Mouse (Mus musculus) kidney, embryonic 16.5 days (tissue): ENCODE measurements at regions not wholly inside any gene's neighbourhood (a gene's known extent, or its start where the extent isn't known, plus 50 kb on each side); places are given as distances from the start of the nearest gene placed in this dataset.
"Not testable (repeated sequence)": the region's sequence is repeated elsewhere in the genome, so short reads cannot be mapped to it uniquely, and the experiment has no call there.

Experiments used
- ATAC-seq: fragments of 200-750 bp; cut with Nextera tagmentation; 2 replicates; pipeline ENCODE4 v1.8.0; 2017; ENCODE audit warnings: moderate TSS enrichment; ENCODE audit not compliant: low FRiP score, low TSS enrichment
- H3K27ac ChIP-seq: fragments of 300-500 bp; sonication (generic); 2 replicates; pipeline ENCODE4 v1.5.1; 2014; ENCODE audit warnings: low read length
- H3K27me3 ChIP-seq: fragments of 300-500 bp; sonication (generic); 2 replicates; pipeline ENCODE4 v1.6.1; 2014; ENCODE audit warnings: low read length, control low read depth, mixed read lengths; ENCODE audit not compliant: insufficient read depth
- H3K36me3 ChIP-seq: fragments of 300-500 bp; sonication (generic); 2 replicates; pipeline ENCODE4 v1.6.1; 2014; ENCODE audit warnings: low read length, control low read depth, mixed read lengths; ENCODE audit not compliant: insufficient read depth
- H3K4me1 ChIP-seq: fragments of 300-500 bp; sonication (generic); 2 replicates; pipeline ENCODE4 v1.6.1; 2014; ENCODE audit warnings: low read length, control low read depth, mixed read lengths; ENCODE audit not compliant: insufficient read depth
- H3K4me2 ChIP-seq: fragments of 300-500 bp; sonication (generic); replicated peaks from 2 replicates; pipeline ENCODE4 v1.6.1; 2014; ENCODE audit warnings: low read depth, low read length
- H3K4me3 ChIP-seq: fragments of 300-500 bp; sonication (generic); 2 replicates; pipeline ENCODE4 v1.5.1; 2014; ENCODE audit warnings: mild to moderate bottlenecking, low read length
- H3K9ac ChIP-seq: fragments of 300-500 bp; sonication (generic); replicated peaks from 2 replicates; pipeline ENCODE4 v1.6.1; 2014; ENCODE audit warnings: low read length
- H3K9me3 ChIP-seq: fragments of 300-500 bp; sonication (generic); 2 replicates; pipeline ENCODE4 v1.6.1; 2016; ENCODE audit warnings: low read length, control low read depth
- WGBS: fragments of 180-500 bp; shearing (Covaris S2); extraction: QIAGEN DNeasy Blood & Tissue Kit; methylation state at CpG from one replicate; pipeline ENCODE4 v1.1.7; 2014; 5-methylcytosine and 5-hydroxymethylcytosine counted together

GRCm38 (mm10) chr17:50416119-50416518 is 93.1 kb upstream of the Plcl2 start:
- Histone ChIP-seq H3K4me2 (no peak overlapping the region), H3K27me3 (no peaks in the 10 kb centered on the region), H3K9ac (no peak overlapping the region), H3K36me3 (no peaks in the 10 kb centered on the region), H3K4me3 (no peak overlapping the region), H3K9me3 (peaks cover 10% of the 10 kb centered on the region), H3K27ac (no peak overlapping the region), H3K4me1 (no peaks in the 10 kb centered on the region)
- ATAC-seq = no peak
- 71% methylated on average over 1 of the region's 1 CpGs for whole genome bisulfite sequencing

GRCm38 (mm10) chr17:50416538-50417113 is 92.6 kb upstream of the Plcl2 start:
- WGBS = 77% methylated on average over 3 of the region's 3 CpGs

DNA sequence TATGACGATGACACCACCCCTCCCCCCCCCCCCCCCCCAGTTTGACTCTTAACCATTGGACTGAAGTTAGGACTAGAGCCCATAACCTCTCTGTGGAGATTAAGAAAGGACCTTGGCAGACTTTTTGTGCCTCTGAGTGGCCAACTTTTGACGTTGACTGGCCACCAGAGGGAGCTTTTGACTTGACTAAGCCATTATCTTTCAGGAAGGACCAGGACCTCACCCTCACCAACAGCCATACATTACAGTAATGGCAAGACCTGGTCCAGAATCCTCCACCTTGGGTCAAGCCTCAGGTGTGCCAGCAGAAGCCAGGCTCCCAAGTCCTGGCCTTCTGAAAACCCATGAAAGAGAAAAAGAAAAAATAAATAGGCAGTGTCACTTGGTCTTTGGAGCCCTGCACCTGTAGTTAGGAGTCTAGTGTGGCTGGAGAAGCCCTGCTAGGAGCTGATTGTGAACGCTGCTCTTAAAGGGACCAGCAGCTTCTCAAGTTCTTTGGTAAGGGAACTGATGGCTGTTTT is 90.3 kb upstream of the Plcl2 start:
- 59% methylated on average over 3 of the region's 3 CpGs for WGBS
- H3K9me3 ChIP-seq = peaks cover 10% of the 10 kb centered on the region
- no peaks in the 10 kb centered on the region for H3K36me3 ChIP-seq
- H3K4me3 ChIP-seq = no peak overlapping the region
- H3K4me1 ChIP-seq = no peaks in the 10 kb centered on the region
- no peak for ATAC-seq
- H3K27me3 ChIP-seq = no peaks in the 10 kb centered on the region
- H3K27ac ChIP-seq = no peak overlapping the region
- H3K9ac ChIP-seq = no peak overlapping the region
- H3K4me2 ChIP-seq = no peak overlapping the region

More at GRCm38 (mm10) chr17:50416538-50417113, 92.6 kb upstream of the Plcl2 start:
- H3K27me3 ChIP-seq = no peaks in the 10 kb centered on the region
- no peaks in the 10 kb centered on the region for H3K4me1 ChIP-seq
- no peak for ATAC-seq
- no peak overlapping the region for H3K4me2 ChIP-seq
- no peaks in the 10 kb centered on the region for H3K36me3 ChIP-seq
- H3K9ac ChIP-seq = no peak overlapping the region
- H3K4me3 ChIP-seq = no peak overlapping the region
- H3K27ac ChIP-seq = no peak overlapping the region
- H3K9me3 ChIP-seq = peaks cover 10% of the 10 kb centered on the region

DNA sequence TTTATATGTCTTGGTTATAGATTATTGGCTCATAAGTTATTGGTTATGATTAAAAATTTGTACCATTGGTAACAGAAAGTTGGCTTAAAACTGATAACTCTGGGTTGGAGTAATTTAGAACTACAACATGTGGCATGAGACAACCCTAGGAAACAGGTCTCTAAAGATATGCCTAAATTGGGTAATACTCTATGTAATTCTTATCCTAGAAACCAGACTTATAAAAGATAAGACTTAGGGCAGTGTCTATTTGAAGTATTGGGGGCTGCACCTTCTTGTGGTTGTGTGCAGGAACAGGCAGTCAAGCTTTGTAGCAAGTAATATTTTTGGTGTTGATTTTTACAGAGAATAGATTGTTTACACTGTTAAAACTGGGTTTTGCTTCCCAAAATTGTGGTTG is 89.7 kb upstream of the Plcl2 start:
- H3K27me3 ChIP-seq, H3K4me3 ChIP-seq, H3K4me2 ChIP-seq, H3K9ac ChIP-seq, H3K36me3 ChIP-seq, ATAC-seq, H3K4me1 ChIP-seq, H3K27ac ChIP-seq: not testable (repeated sequence)
- peaks cover 13% of the 10 kb centered on the region for H3K9me3 ChIP-seq

GRCm38 (mm10) chr17:50419966-50420365 is 89.2 kb upstream of the Plcl2 start:
- peaks cover 13% of the 10 kb centered on the region for H3K9me3 ChIP-seq
- H3K27me3 ChIP-seq = no peaks in the 10 kb centered on the region
- no peak overlapping the region for H3K4me3 ChIP-seq
- H3K4me1 ChIP-seq = no peaks in the 10 kb centered on the region
- no peak overlapping the region for H3K4me2 ChIP-seq
- H3K27ac ChIP-seq = no peak overlapping the region
- no peak overlapping the region for H3K9ac ChIP-seq
- H3K36me3 ChIP-seq = no peaks in the 10 kb centered on the region
- ATAC-seq = peak; percentile 87
- whole genome bisulfite sequencing = 83% methylated on average over 10 of the region's 12 CpGs

GRCm38 (mm10) chr17:50420690-50421089 is 88.5 kb upstream of the Plcl2 start:
- WGBS = 90% methylated on average over 6 of the region's 6 CpGs
- ATAC-seq = no peak

DNA sequence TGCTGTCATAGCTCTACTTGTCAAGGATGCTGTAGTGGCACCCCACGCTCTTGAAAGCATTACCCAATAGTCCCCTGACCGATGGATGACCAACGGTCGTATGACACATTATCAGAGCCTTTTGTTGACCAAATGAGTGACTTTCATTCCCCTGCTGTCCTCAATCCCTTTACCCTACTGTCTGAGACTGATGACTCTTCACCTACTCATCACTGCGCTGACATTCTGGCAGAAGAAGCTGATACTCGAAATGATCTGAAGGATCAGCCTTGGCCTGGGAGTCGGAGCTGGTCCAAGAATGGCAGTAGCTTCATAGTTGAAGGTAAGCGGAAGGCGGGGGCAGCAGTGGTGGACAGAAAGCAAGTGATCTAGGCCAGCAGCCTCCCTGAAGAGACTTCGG is 87.7 kb upstream of the Plcl2 start:
- Histone ChIP-seq H3K4me1 (no peaks in the 10 kb centered on the region), H3K4me3 (no peak overlapping the region), H3K27me3 (no peaks in the 10 kb centered on the region), H3K36me3 (no peaks in the 10 kb centered on the region), H3K27ac (no peak overlapping the region), H3K9ac (no peak overlapping the region), H3K4me2 (no peak overlapping the region), H3K9me3 (peaks cover 13% of the 10 kb centered on the region)
- WGBS = 96% methylated on average over 10 of the region's 10 CpGs
- ATAC-seq = no peak

More at GRCm38 (mm10) chr17:50420690-50421089, 88.5 kb upstream of the Plcl2 start:
- Histone ChIP-seq H3K4me3 (no peak overlapping the region), H3K27ac (no peak overlapping the region), H3K9me3 (peaks cover 13% of the 10 kb centered on the region), H3K4me2 (no peak overlapping the region), H3K4me1 (no peaks in the 10 kb centered on the region), H3K27me3 (no peaks in the 10 kb centered on the region), H3K36me3 (no peaks in the 10 kb centered on the region), H3K9ac (no peak overlapping the region)

GRCm38 (mm10) chr17:50425110-50425509 is 84.1 kb upstream of the Plcl2 start:
- Histone ChIP-seq H3K9ac (no peak overlapping the region), H3K9me3 (0 out of 2 replicates have a peak, but pooled peaks cover 3% of the 10 kb centered on the region), H3K4me1 (no peaks in the 10 kb centered on the region), H3K4me3 (no peak overlapping the region), H3K27ac (no peak overlapping the region), H3K36me3 (no peaks in the 10 kb centered on the region), H3K27me3 (no peaks in the 10 kb centered on the region), H3K4me2 (no peak overlapping the region)
- ATAC-seq = no peak
- WGBS = 87% methylated on average over 3 of the region's 3 CpGs

DNA sequence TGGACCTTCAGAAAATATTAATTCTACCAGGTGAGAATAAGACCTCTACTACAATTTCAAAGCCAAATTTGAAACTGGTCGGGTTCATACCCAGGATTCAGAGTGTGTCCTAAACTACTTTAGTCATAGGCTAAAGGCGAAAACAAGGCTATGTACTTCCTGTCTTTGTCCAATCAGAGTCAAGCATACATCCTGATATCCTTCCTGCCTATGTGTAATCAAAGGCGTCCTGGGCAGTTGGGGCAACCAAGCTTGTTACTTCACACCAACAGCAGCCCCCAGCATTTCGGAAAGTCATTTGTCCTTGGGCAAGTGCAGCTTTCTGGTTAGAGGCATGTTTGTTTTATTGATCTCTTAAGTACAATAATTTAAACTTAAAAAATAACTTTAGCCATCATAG is 83.7 kb upstream of the Plcl2 start:
- Histone ChIP-seq H3K9ac (no peak overlapping the region), H3K4me1 (no peaks in the 10 kb centered on the region), H3K9me3 (0 out of 2 replicates have a peak, but pooled peaks cover 3% of the 10 kb centered on the region), H3K4me2 (no peak overlapping the region), H3K36me3 (no peaks in the 10 kb centered on the region), H3K27me3 (no peaks in the 10 kb centered on the region), H3K27ac (no peak overlapping the region), H3K4me3 (no peak overlapping the region)
- 81% methylated on average over 4 of the region's 4 CpGs for WGBS
- no peak for ATAC-seq

- no peaks in the 10 kb centered on the region for H3K36me3 ChIP-seq
- H3K4me1 ChIP-seq = no peaks in the 10 kb centered on the region
- no peak overlapping the region for H3K9ac ChIP-seq
- 0 out of 2 replicates have a peak, but pooled peaks cover 3% of the 10 kb centered on the region for H3K9me3 ChIP-seq
- ATAC-seq = no peak
- WGBS = 78% methylated on average over 7 of the region's 7 CpGs
- H3K27me3 ChIP-seq = no peaks in the 10 kb centered on the region
- H3K27ac ChIP-seq = no peak overlapping the region
- H3K4me2 ChIP-seq = no peak overlapping the region
- H3K4me3 ChIP-seq = no peak overlapping the region
These were observed 83.1 kb upstream of the Plcl2 start for GRCm38 (mm10) chr17:50426146-50426545.
